Mouse (Mus musculus): ENCODE data around the gene Ccdc39. TPM values are rescaled to one million over a fixed set of nuclear protein-coding genes. Genes with fewer than 3 reads are reported as not detected.

Ccdc39 gene
- 9.8 and 12.9 TPM in 2 replicates for polyA plus RNA-seq (2014; fragmentation: Nextera tagmentation; extraction: Ambion mirVana)

- H3K9ac ChIP-seq (ENCODE audit: low read length), result peak within 1 kb of the TSS; percentile 75
- peak; percentile 98 for ATAC-seq
- 0 out of 2 replicates have a peak, but pooled peaks cover 3% of the 10 kb centered on the region for H3K4me1 ChIP-seq (ENCODE audit: control insufficient read depth, insufficient read depth, low read length)
- H3K9me3 ChIP-seq (replicated peaks; ENCODE audit: control insufficient read depth, low read length), result no peaks in the 10 kb centered on the region
- H3K36me3 ChIP-seq (ENCODE audit: control insufficient read depth, insufficient read depth, low read length), result no peaks in the 10 kb centered on the region
- H3K4me2 ChIP-seq (ENCODE audit: low read length), result peak within 1 kb of the TSS; percentile 62
- WGBS, result 4% methylated on average over 26 of the region's 26 CpGs
- peak; percentile 95 for DNase-seq (ENCODE audit: low spot score)
- H3K27ac ChIP-seq (ENCODE audit: low read depth, low read length), result peak within 1 kb of the TSS; percentile 71
- H3K4me3 ChIP-seq (ENCODE audit: low read depth, low read length), result peak within 1 kb of the TSS; percentile 45
- no peaks in the 10 kb centered on the region for H3K27me3 ChIP-seq (replicated peaks; ENCODE audit: control insufficient read depth, insufficient read depth, low read length)
These were observed at the start of gene Ccdc39 for GRCm38 (mm10) chr3:33843801-33844632. Gene Ccdc39 (minus strand): TSS chr3:33844310.

GRCm38 (mm10) chr3:33893433-33893832 lies 49.3 kb upstream of the Ccdc39 start:
- H3K9me3 ChIP-seq (replicated peaks; ENCODE audit: control insufficient read depth, low read length), result no peaks in the 10 kb centered on the region
- no peak overlapping the region for H3K9ac ChIP-seq (ENCODE audit: low read length)
- DNase-seq (ENCODE audit: low spot score) (no peak), ATAC-seq (no peak)
- no peaks in the 10 kb centered on the region for H3K27me3 ChIP-seq (replicated peaks; ENCODE audit: control insufficient read depth, insufficient read depth, low read length)
- no peak overlapping the region for H3K27ac ChIP-seq (ENCODE audit: low read depth, low read length)
- no peak overlapping the region for H3K4me3 ChIP-seq (ENCODE audit: low read depth, low read length)
- no peaks in the 10 kb centered on the region for H3K36me3 ChIP-seq (ENCODE audit: control insufficient read depth, insufficient read depth, low read length)
- H3K4me1 ChIP-seq (ENCODE audit: control insufficient read depth, insufficient read depth, low read length), result no peaks in the 10 kb centered on the region
- no peak overlapping the region for H3K4me2 ChIP-seq (ENCODE audit: low read length)
- 89% methylated on average over 5 of the region's 5 CpGs for WGBS

- no peak overlapping the region for H3K4me2 ChIP-seq (ENCODE audit: low read length)
These were observed 43.3 kb upstream of the Ccdc39 start for GRCm38 (mm10) chr3:33887438-33887837.

GRCm38 (mm10) chr3:33883105-33883504 lies 39.0 kb upstream of the Ccdc39 start:
- whole genome bisulfite sequencing, result 89% methylated on average over 6 of the region's 6 CpGs
- Histone ChIP-seq H3K36me3 (ENCODE audit: control insufficient read depth, insufficient read depth, low read length) (no peaks in the 10 kb centered on the region), H3K4me1 (ENCODE audit: control insufficient read depth, insufficient read depth, low read length) (no peaks in the 10 kb centered on the region), H3K9me3 (replicated peaks; ENCODE audit: control insufficient read depth, low read length) (no peaks in the 10 kb centered on the region), H3K4me3 (ENCODE audit: low read depth, low read length) (no peak overlapping the region), H3K27me3 (replicated peaks; ENCODE audit: control insufficient read depth, insufficient read depth, low read length) (no peaks in the 10 kb centered on the region), H3K27ac (ENCODE audit: low read depth, low read length) (no peak overlapping the region), H3K9ac (ENCODE audit: low read length) (no peak overlapping the region), H3K4me2 (ENCODE audit: low read length) (no peak overlapping the region)
- ATAC-seq (no peak), DNase-seq (ENCODE audit: low spot score) (no peak)

More at GRCm38 (mm10) chr3:33887438-33887837, 43.3 kb upstream of the Ccdc39 start:
- no peak overlapping the region for H3K9ac ChIP-seq (ENCODE audit: low read length)
- no peak overlapping the region for H3K4me3 ChIP-seq (ENCODE audit: low read depth, low read length)
- no peaks in the 10 kb centered on the region for H3K9me3 ChIP-seq (replicated peaks; ENCODE audit: control insufficient read depth, low read length)
- 16% methylated on average over 8 of the region's 8 CpGs for WGBS
- no peaks in the 10 kb centered on the region for H3K36me3 ChIP-seq (ENCODE audit: control insufficient read depth, insufficient read depth, low read length)
- no peaks in the 10 kb centered on the region for H3K27me3 ChIP-seq (replicated peaks; ENCODE audit: control insufficient read depth, insufficient read depth, low read length)
- H3K27ac ChIP-seq (ENCODE audit: low read depth, low read length), result no peak overlapping the region
- ATAC-seq, result no peak
- no peaks in the 10 kb centered on the region for H3K4me1 ChIP-seq (ENCODE audit: control insufficient read depth, insufficient read depth, low read length)
- DNase-seq (ENCODE audit: low spot score), result no peak

GRCm38 (mm10) chr3:33882695-33883094 lies 38.6 kb upstream of the Ccdc39 start:
- no peaks in the 10 kb centered on the region for H3K27me3 ChIP-seq (replicated peaks; ENCODE audit: control insufficient read depth, insufficient read depth, low read length)
- H3K4me2 ChIP-seq (ENCODE audit: low read length), result no peak overlapping the region
- ATAC-seq (no peak), DNase-seq (ENCODE audit: low spot score) (no peak)
- no peaks in the 10 kb centered on the region for H3K36me3 ChIP-seq (ENCODE audit: control insufficient read depth, insufficient read depth, low read length)
- H3K4me1 ChIP-seq (ENCODE audit: control insufficient read depth, insufficient read depth, low read length), result no peaks in the 10 kb centered on the region
- WGBS, result 86% methylated on average over 2 of the region's 2 CpGs
- no peak overlapping the region for H3K27ac ChIP-seq (ENCODE audit: low read depth, low read length)
- H3K9me3 ChIP-seq (replicated peaks; ENCODE audit: control insufficient read depth, low read length), result no peaks in the 10 kb centered on the region
- no peak overlapping the region for H3K9ac ChIP-seq (ENCODE audit: low read length)
- H3K4me3 ChIP-seq (ENCODE audit: low read depth, low read length), result no peak overlapping the region

- no peaks in the 10 kb centered on the region for H3K36me3 ChIP-seq (ENCODE audit: control insufficient read depth, insufficient read depth, low read length)
- H3K9me3 ChIP-seq (replicated peaks; ENCODE audit: control insufficient read depth, low read length), result no peaks in the 10 kb centered on the region
- no peak overlapping the region for H3K4me2 ChIP-seq (ENCODE audit: low read length)
- H3K27ac ChIP-seq (ENCODE audit: low read depth, low read length), result no peak overlapping the region
- DNase-seq (ENCODE audit: low spot score), result no peak
- H3K27me3 ChIP-seq (replicated peaks; ENCODE audit: control insufficient read depth, insufficient read depth, low read length), result no peaks in the 10 kb centered on the region
- peaks cover 2% of the 10 kb centered on the region; the same call in 1 of the 2 replicates for H3K4me1 ChIP-seq (ENCODE audit: control insufficient read depth, insufficient read depth, low read length)
- no peak overlapping the region for H3K9ac ChIP-seq (ENCODE audit: low read length)
- H3K4me3 ChIP-seq (ENCODE audit: low read depth, low read length), result no peak overlapping the region
- WGBS, result 95% methylated on average over 6 of the region's 6 CpGs
- ATAC-seq, result no peak
These were observed 34.6 kb upstream of the Ccdc39 start for GRCm38 (mm10) chr3:33878661-33879060.

GRCm38 (mm10) chr3:33874456-33875286 lies 30.6 kb upstream of the Ccdc39 start:
- Histone ChIP-seq H3K9ac (ENCODE audit: low read length) (no peak overlapping the region), H3K4me1 (ENCODE audit: control insufficient read depth, insufficient read depth, low read length) (peaks cover 6% of the 10 kb centered on the region), H3K27me3 (replicated peaks; ENCODE audit: control insufficient read depth, insufficient read depth, low read length) (no peaks in the 10 kb centered on the region), H3K27ac (ENCODE audit: low read depth, low read length) (no peak overlapping the region), H3K36me3 (ENCODE audit: control insufficient read depth, insufficient read depth, low read length) (no peaks in the 10 kb centered on the region), H3K4me2 (ENCODE audit: low read length) (no peak overlapping the region), H3K9me3 (replicated peaks; ENCODE audit: control insufficient read depth, low read length) (no peaks in the 10 kb centered on the region), H3K4me3 (ENCODE audit: low read depth, low read length) (no peak overlapping the region)
- WGBS, result 75% methylated on average over 12 of the region's 12 CpGs
- DNase-seq (ENCODE audit: low spot score) (no peak), ATAC-seq (no peak)

- no peak overlapping the region for H3K9ac ChIP-seq (ENCODE audit: low read length)
- H3K27me3 ChIP-seq (replicated peaks; ENCODE audit: control insufficient read depth, insufficient read depth, low read length), result no peaks in the 10 kb centered on the region
- H3K36me3 ChIP-seq (ENCODE audit: control insufficient read depth, insufficient read depth, low read length), result no peaks in the 10 kb centered on the region
- ATAC-seq (0 out of 2 replicates have a peak, but pooled peaks have one; percentile 26), DNase-seq (ENCODE audit: low spot score) (no peak)
- peaks cover 6% of the 10 kb centered on the region for H3K4me1 ChIP-seq (ENCODE audit: control insufficient read depth, insufficient read depth, low read length)
- no peak overlapping the region for H3K4me2 ChIP-seq (ENCODE audit: low read length)
- H3K9me3 ChIP-seq (replicated peaks; ENCODE audit: control insufficient read depth, low read length), result no peaks in the 10 kb centered on the region
- 71% methylated on average over 7 of the region's 7 CpGs for WGBS
- H3K27ac ChIP-seq (ENCODE audit: low read depth, low read length), result no peak overlapping the region
- no peak overlapping the region for H3K4me3 ChIP-seq (ENCODE audit: low read depth, low read length)
These were observed 29.7 kb upstream of the Ccdc39 start for GRCm38 (mm10) chr3:33873837-33874236.

Data from forebrain, embryonic 14.5 days (tissue).